Mouse (Mus musculus): Measurements from ENCODE around the gene Pou6f2. TPM values are rescaled to one million over a fixed set of nuclear protein-coding genes. Genes with fewer than 3 reads are reported as not detected.

Gene Pou6f2
- total and polyA plus RNA-seq, 3 experiments = not detected

DNA sequence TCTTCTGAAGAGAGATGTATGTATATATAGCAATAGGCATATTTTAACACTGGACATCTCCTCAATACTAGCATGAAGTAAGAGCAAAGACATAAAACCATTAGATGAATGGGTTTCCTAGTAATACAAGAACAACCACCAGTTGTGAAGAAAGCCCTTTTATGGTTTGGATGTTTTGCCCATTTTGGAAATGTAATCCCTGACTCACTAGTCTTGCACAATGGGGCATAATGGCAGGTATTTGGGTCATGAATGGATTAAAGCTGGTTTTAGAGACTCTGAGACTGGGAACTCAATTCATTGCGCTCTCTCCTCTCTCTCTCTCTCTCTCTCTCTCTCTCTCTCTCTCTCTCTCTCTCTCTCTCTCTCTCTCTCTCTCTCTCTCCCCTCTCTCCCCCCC, 97.5 kb downstream of the Pou6f2 start:
- H3K4me1 ChIP-seq (ENCODE audit: control insufficient read depth in 1 of 2, insufficient read depth in 2 of 2, low read length in 2 of 2) = no peaks in the 10 kb centered on the region
- peaks cover 0 to 1% of the 10 kb centered on the region in 2 experiments; a peak in 1 of 4 replicates for H3K27me3 ChIP-seq (ENCODE audit: control insufficient read depth in 1 of 2, insufficient read depth in 2 of 2, low read length in 2 of 2)
- no peak overlapping the region for H3K4me3 ChIP-seq (ENCODE audit: control insufficient read depth in 1 of 2, insufficient read depth in 1 of 2, low read depth in 2 of 2, low read length in 2 of 2)
- DNase-seq (ENCODE audit: low read depth, low spot score) = no peak
- no peaks in the 10 kb centered on the region for H3K79me2 ChIP-seq (ENCODE audit: control insufficient read depth, insufficient read depth, low read length, poor library complexity)
- no peaks in the 10 kb centered on the region for H3K9me3 ChIP-seq (replicated peaks; ENCODE audit: insufficient read depth, low read length)
- no peak overlapping the region for H3K27ac ChIP-seq (ENCODE audit: control insufficient read depth, low read depth, low read length)
- TF ChIP-seq MYB (IDR thresholded peaks at IDR 0.05; ENCODE audit: low read depth, low read length) = no peak
- H3K36me3 ChIP-seq (ENCODE audit: control insufficient read depth in 1 of 2, insufficient read depth in 2 of 2, low read length in 2 of 2) = no peaks in the 10 kb centered on the region
- no peak overlapping the region for H3K9ac ChIP-seq (ENCODE audit: control insufficient read depth, low read depth, low read length, poor library complexity, severe bottlenecking)

DNA sequence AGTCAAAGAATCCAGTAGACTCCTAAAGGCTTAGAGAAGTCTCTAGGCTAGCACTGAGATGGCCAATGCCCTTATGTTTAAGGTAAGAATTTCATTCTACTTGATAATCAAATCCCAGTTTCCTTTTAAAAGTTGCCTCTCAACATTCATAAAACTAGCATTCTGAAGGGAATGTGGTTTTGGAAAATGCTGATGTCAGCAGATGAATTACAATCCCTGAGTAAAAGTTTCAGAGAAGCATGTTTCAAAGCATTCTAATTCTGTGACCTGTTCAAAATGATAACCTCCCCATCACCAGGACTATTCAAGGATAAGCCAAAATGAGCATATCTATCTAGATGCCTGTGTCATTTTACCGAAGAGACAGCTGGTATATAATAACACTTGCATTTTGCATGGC, 104.0 kb downstream of the Pou6f2 start:
- Histone ChIP-seq H3K27ac (ENCODE audit: control insufficient read depth, low read depth, low read length) (no peak overlapping the region), H3K27me3 (ENCODE audit: control insufficient read depth in 1 of 2, insufficient read depth in 2 of 2, low read length in 2 of 2) (no peaks in the 10 kb centered on the region), H3K4me1 (ENCODE audit: control insufficient read depth in 1 of 2, insufficient read depth in 2 of 2, low read length in 2 of 2) (no peaks in the 10 kb centered on the region), H3K9me3 (replicated peaks; ENCODE audit: insufficient read depth, low read length) (no peaks in the 10 kb centered on the region), H3K79me2 (ENCODE audit: control insufficient read depth, insufficient read depth, low read length, poor library complexity) (no peaks in the 10 kb centered on the region), H3K4me3 (ENCODE audit: control insufficient read depth in 1 of 2, insufficient read depth in 1 of 2, low read depth in 2 of 2, low read length in 2 of 2) (no peak overlapping the region), H3K9ac (ENCODE audit: control insufficient read depth, low read depth, low read length, poor library complexity, severe bottlenecking) (no peak overlapping the region), H3K36me3 (ENCODE audit: control insufficient read depth in 1 of 2, insufficient read depth in 2 of 2, low read length in 2 of 2) (no peaks in the 10 kb centered on the region)
- TF ChIP-seq USF1 (IDR thresholded peaks at IDR 0.05; ENCODE audit: low read depth, low read length) (no peak), POLR2A (IDR thresholded peaks at IDR 0.05; ENCODE audit: control insufficient read depth in 1 of 2, insufficient read depth in 1 of 2, low read depth in 1 of 2, low read length in 2 of 2, poor library complexity in 1 of 2) (no peak), USF2 (IDR thresholded peaks at IDR 0.05; ENCODE audit: borderline replicate concordance in 1 of 2, insufficient read depth in 1 of 2, low read depth in 1 of 2, low read length in 2 of 2) (no peak), MYB (IDR thresholded peaks at IDR 0.05; ENCODE audit: low read depth, low read length) (no peak), POLR2AphosphoS2 (IDR thresholded peaks at IDR 0.05; ENCODE audit: low read length) (no peak), CHD1 (IDR thresholded peaks at IDR 0.05; ENCODE audit: low read depth, low read length) (no peak), ETS1 (IDR thresholded peaks at IDR 0.05; ENCODE audit: low read depth, low read length) (no peak), RAD21 (IDR thresholded peaks at IDR 0.05; ENCODE audit: low read depth, low read length) (no peak), ZKSCAN1 (IDR thresholded peaks at IDR 0.05; ENCODE audit: low read depth, low read length) (no peak), GATA1 (IDR thresholded peaks at IDR 0.05; ENCODE audit: low read depth, low read length) (no peak), HCFC1 (IDR thresholded peaks at IDR 0.05; ENCODE audit: low read depth, low read length) (no peak), BHLHE40 (IDR thresholded peaks at IDR 0.05; ENCODE audit: borderline replicate concordance, low read depth, low read length) (no peak), MAZ (IDR thresholded peaks at IDR 0.05; ENCODE audit: low read depth, low read length) (no peak), NELFE (IDR thresholded peaks at IDR 0.05; ENCODE audit: low read depth, low read length) (no peak), CTCF (IDR thresholded peaks at IDR 0.05 in 2 of 3, conservative IDR thresholded peaks at IDR 0.05 in 1 of 3; ENCODE audit: control insufficient read depth in 1 of 3, insufficient read depth in 1 of 3, low read depth in 2 of 3, low read length in 3 of 3, poor library complexity in 1 of 3, severe bottlenecking in 1 of 3) (no peak), EP300 (IDR thresholded peaks at IDR 0.05; ENCODE audit: low read depth in 1 of 2, low read length in 2 of 2) (no peak)
- DNase-seq (ENCODE audit: low read depth, low spot score) = no peak

Measured in MEL (cell line).